Mouse (Mus musculus) neural tube, embryonic 14.5 days (tissue): ENCODE data around the gene Gm960. TPM values are rescaled to one million over a fixed set of nuclear protein-coding genes. Genes with fewer than 3 reads are reported as not detected.

Experiments used
- ATAC-seq: fragments of 200-750 bp; cut with Nextera tagmentation; 2 replicates; pipeline ENCODE4 v1.8.0; 2017; ENCODE audit warnings: low read depth, mild to moderate bottlenecking, moderate TSS enrichment, moderate library complexity
- H3K27ac ChIP-seq: fragments of 300-500 bp; sonication (generic); 2 replicates; pipeline ENCODE4 v1.5.1; 2014; ENCODE audit warnings: low read depth, mild to moderate bottlenecking, control low read depth, low read length, moderate library complexity, mixed read lengths
- H3K27me3 ChIP-seq: fragments of 300-500 bp; sonication (generic); 2 replicates; pipeline ENCODE4 v1.6.1; 2014; ENCODE audit warnings: low read length; ENCODE audit not compliant: control insufficient read depth, insufficient read depth
- H3K36me3 ChIP-seq: fragments of 300-500 bp; sonication (generic); 2 replicates; pipeline ENCODE4 v1.6.1; 2014; ENCODE audit warnings: low read length, mixed read lengths; ENCODE audit not compliant: control insufficient read depth, insufficient read depth
- H3K4me1 ChIP-seq: fragments of 300-500 bp; sonication (generic); 2 replicates; pipeline ENCODE4 v1.6.1; 2014; ENCODE audit warnings: low read length; ENCODE audit not compliant: control insufficient read depth, insufficient read depth
- H3K4me2 ChIP-seq: fragments of 300-500 bp; sonication (generic); 2 replicates; pipeline ENCODE4 v1.6.1; 2014; ENCODE audit warnings: mild to moderate bottlenecking, low read depth, low read length, control low read depth
- H3K4me3 ChIP-seq: fragments of 300-500 bp; sonication (generic); 2 replicates; pipeline ENCODE4 v1.5.1; 2014; ENCODE audit warnings: low read depth, low read length, control low read depth, mixed read lengths
- H3K9ac ChIP-seq: fragments of 300-500 bp; sonication (generic); replicated peaks from 2 replicates; pipeline ENCODE4 v1.6.1; 2014; ENCODE audit warnings: low read depth, mild to moderate bottlenecking, control low read depth, low read length, mixed read lengths
- H3K9me3 ChIP-seq: fragments of 300-500 bp; sonication (generic); 2 replicates; pipeline ENCODE4 v1.6.1; 2016; ENCODE audit warnings: low read length; ENCODE audit not compliant: control insufficient read depth
- WGBS: fragments of 180-500 bp; shearing (Covaris S2); extraction: QIAGEN DNeasy Blood & Tissue Kit; methylation state at CpG from one replicate; pipeline ENCODE4 v1.1.7; 2014; 5-methylcytosine and 5-hydroxymethylcytosine counted together
- polyA plus RNA-seq: library from polyadenylated mRNA; unstranded; fragments of >200 nt; fragmentation: Nextera tagmentation; extraction: Ambion mirVana; gene quantifications from 2 replicates; pipeline ENCODE4 v1.2.1, GENCODE M21; 2014

Gm960 gene
- polyA plus RNA-seq, 1 experiment from 2014 or later, result 8.5 TPM

GRCm38 (mm10) chr19:4666815-4667214 is 31.7 kb downstream of the Gm960 start:
- Histone ChIP-seq H3K9ac (no peak overlapping the region), H3K27ac (no peak overlapping the region), H3K4me2 (no peak overlapping the region), H3K4me3 (no peak overlapping the region), H3K36me3 (no peaks in the 10 kb centered on the region), H3K4me1 (no peaks in the 10 kb centered on the region), H3K27me3 (no peaks in the 10 kb centered on the region), H3K9me3 (no peaks in the 10 kb centered on the region)
- ATAC-seq, result no peak

GRCm38 (mm10) chr19:4658156-4658555 is 40.3 kb downstream of the Gm960 start:
- no peaks in the 10 kb centered on the region for H3K36me3 ChIP-seq
- no peak for ATAC-seq
- H3K9me3 ChIP-seq, result no peaks in the 10 kb centered on the region
- 93% methylated on average over 5 of the region's 5 CpGs for WGBS
- no peak overlapping the region for H3K4me3 ChIP-seq
- no peak overlapping the region for H3K27ac ChIP-seq
- no peaks in the 10 kb centered on the region for H3K4me1 ChIP-seq
- no peak overlapping the region for H3K4me2 ChIP-seq
- no peak overlapping the region for H3K9ac ChIP-seq
- no peaks in the 10 kb centered on the region for H3K27me3 ChIP-seq

- H3K27me3 ChIP-seq, result no peaks in the 10 kb centered on the region
- no peak overlapping the region for H3K27ac ChIP-seq
- H3K9me3 ChIP-seq, result no peaks in the 10 kb centered on the region
- H3K4me2 ChIP-seq, result no peak overlapping the region
- H3K4me1 ChIP-seq, result no peaks in the 10 kb centered on the region
- ATAC-seq, result no peak
- H3K36me3 ChIP-seq, result no peaks in the 10 kb centered on the region
- 78% methylated on average over 11 of the region's 11 CpGs for whole genome bisulfite sequencing
- H3K9ac ChIP-seq, result no peak overlapping the region
- H3K4me3 ChIP-seq, result no peak overlapping the region
Measured at GRCm38 (mm10) chr19:4646917-4647492, 51.5 kb downstream of the Gm960 start.

GRCm38 (mm10) chr19:4644271-4644670 is 54.2 kb downstream of the Gm960 start:
- Histone ChIP-seq H3K27me3 (no peaks in the 10 kb centered on the region), H3K4me1 (no peaks in the 10 kb centered on the region), H3K27ac (no peak overlapping the region), H3K9me3 (no peaks in the 10 kb centered on the region), H3K4me3 (no peak overlapping the region), H3K9ac (no peak overlapping the region), H3K4me2 (no peak overlapping the region), H3K36me3 (no peaks in the 10 kb centered on the region)
- WGBS, result 44% methylated on average over 10 of the region's 10 CpGs
- ATAC-seq, result no peak

GRCm38 (mm10) chr19:4635986-4636385 is 62.5 kb downstream of the Gm960 start:
- Histone ChIP-seq H3K9me3 (no peaks in the 10 kb centered on the region), H3K4me1 (no peaks in the 10 kb centered on the region), H3K27ac (no peak overlapping the region), H3K36me3 (no peaks in the 10 kb centered on the region), H3K4me2 (no peak overlapping the region), H3K9ac (no peak overlapping the region), H3K4me3 (no peak overlapping the region), H3K27me3 (no peaks in the 10 kb centered on the region)
- ATAC-seq, result no peak
- WGBS, result 72% methylated on average over 4 of the region's 4 CpGs

- Histone ChIP-seq H3K4me2 (no peak overlapping the region), H3K4me1 (peaks cover 15% of the 10 kb centered on the region; the same call in 1 of the 2 replicates), H3K9me3 (no peaks in the 10 kb centered on the region), H3K9ac (no peak overlapping the region), H3K4me3 (no peak overlapping the region), H3K27ac (peak overlapping the region; percentile 40), H3K36me3 (no peaks in the 10 kb centered on the region), H3K27me3 (no peaks in the 10 kb centered on the region)
- peak; percentile 78; the same call in 1 of the 2 replicates for ATAC-seq
- 0% methylated on average over 1 of the region's 1 CpGs for WGBS
Measured at GRCm38 (mm10) chr19:4628819-4629218, 69.6 kb downstream of the Gm960 start.

- H3K4me3 ChIP-seq, result peak overlapping the region; percentile 84
- WGBS, result 2% methylated on average over 35 of the region's 35 CpGs
- peak; percentile 61 for ATAC-seq
- peak overlapping the region; percentile 84 for H3K9ac ChIP-seq
- peak overlapping the region; percentile 85 for H3K27ac ChIP-seq
- peak overlapping the region; percentile 83 for H3K4me2 ChIP-seq
- H3K27me3 ChIP-seq, result no peaks in the 10 kb centered on the region
- no peaks in the 10 kb centered on the region for H3K9me3 ChIP-seq
- H3K4me1 ChIP-seq, result peaks cover 15% of the 10 kb centered on the region; the same call in 1 of the 2 replicates
- peaks cover 8% of the 10 kb centered on the region; the same call in 1 of the 2 replicates for H3K36me3 ChIP-seq
Measured at GRCm38 (mm10) chr19:4625829-4626535, 72.5 kb downstream of the Gm960 start.

- no peaks in the 10 kb centered on the region for H3K27me3 ChIP-seq
- H3K4me1 ChIP-seq, result peaks cover 15% of the 10 kb centered on the region; the same call in 1 of the 2 replicates
- under 1% methylated on average over 61 of the region's 64 CpGs for WGBS
- H3K9ac ChIP-seq, result peak within 1 kb of the TSS; percentile 84
- H3K4me3 ChIP-seq, result peak within 1 kb of the TSS; percentile 84
- ATAC-seq, result peak; percentile 88
- peak within 1 kb of the TSS; percentile 83 for H3K4me2 ChIP-seq
- H3K27ac ChIP-seq, result peak within 1 kb of the TSS; percentile 85
- no peaks in the 10 kb centered on the region for H3K9me3 ChIP-seq
- peaks cover 8% of the 10 kb centered on the region; the same call in 1 of the 2 replicates for H3K36me3 ChIP-seq
Measured at GRCm38 (mm10) chr19:4625179-4625828, 73.2 kb downstream of the Gm960 start, which contains the start of gene Rce1. TSS of gene Rce1 (minus strand) at chr19:4625641.
